Mouse (Mus musculus): ENCODE results near the gene Prlhr. TPM values are rescaled to one million over a fixed set of nuclear protein-coding genes. Genes with fewer than 3 reads are reported as not detected.

Gene Prlhr
- polyA plus RNA-seq, 1 experiment from 2014 or later, result not detected

DNA sequence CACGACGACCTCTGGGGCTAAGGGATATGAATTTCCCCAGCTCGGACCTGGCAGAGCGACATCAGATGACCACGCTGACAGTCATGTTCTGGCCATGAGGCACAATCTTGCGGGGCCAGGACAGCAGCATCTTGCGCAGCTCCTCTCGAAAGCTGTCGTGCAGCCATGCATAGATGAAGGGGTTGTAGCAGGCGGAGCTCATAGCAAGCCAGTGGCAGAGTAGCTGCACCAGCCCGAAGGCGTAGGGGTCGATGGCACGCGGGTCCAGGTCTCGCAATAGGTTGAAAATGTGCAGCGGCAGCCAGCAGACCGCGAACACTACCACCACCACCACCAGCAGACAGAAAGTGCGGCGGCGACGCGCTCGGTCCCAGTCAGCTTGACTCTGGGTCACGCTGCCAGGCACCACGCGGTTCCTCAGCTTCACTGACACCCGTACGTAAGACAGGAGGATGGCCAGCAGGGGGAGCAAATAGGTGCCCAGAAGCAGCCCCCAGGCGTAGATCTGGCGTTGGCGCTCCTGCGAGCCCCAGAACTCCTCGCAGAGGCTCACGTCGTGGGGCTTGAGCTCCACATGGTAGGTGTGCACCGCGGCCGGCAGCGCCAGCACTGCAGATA lies 1.0 kb downstream of the Prlhr start:
- H3K4me1 ChIP-seq (replicated peaks), result peaks cover 17% of the 10 kb centered on the region
- peak overlapping the region; percentile 35 for H3K4me3 ChIP-seq
- peak; percentile 64; the same call in 1 of the 2 replicates for ATAC-seq (ENCODE audit: insufficient number of reproducible peaks, low FRiP score)
- no peaks in the 10 kb centered on the region for H3K36me3 ChIP-seq
- H3K9me3 ChIP-seq (replicated peaks), result no peaks in the 10 kb centered on the region
- 4% methylated on average over 41 of the region's 41 CpGs for WGBS
- peaks cover 49% of the 10 kb centered on the region for H3K27me3 ChIP-seq (replicated peaks)
- H3K27ac ChIP-seq (ENCODE audit: poor library complexity, severe bottlenecking), result no peak overlapping the region
- H3K9ac ChIP-seq, result no peak overlapping the region
- H3K4me2 ChIP-seq, result peak overlapping the region; percentile 68

DNA sequence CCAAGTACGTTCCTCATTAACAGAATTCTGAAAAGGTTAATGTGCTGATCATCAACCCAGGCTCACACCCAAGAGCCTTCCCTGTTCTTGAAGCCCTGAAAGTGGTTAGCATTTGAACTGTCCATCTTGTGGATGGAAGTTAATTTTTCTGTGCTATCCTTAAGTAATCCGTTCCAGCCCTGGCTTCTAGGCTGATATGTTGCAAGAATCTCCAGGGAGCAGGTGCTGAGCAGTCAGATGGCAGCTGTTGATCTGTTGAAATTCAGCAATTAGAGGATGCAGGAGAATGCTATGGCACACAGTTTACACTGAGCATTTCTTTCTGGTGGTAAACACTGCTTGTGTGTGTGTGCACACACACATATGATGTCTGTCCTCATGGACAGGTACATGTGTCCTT lies 2.4 kb downstream of the Prlhr start:
- H3K36me3 ChIP-seq, result no peaks in the 10 kb centered on the region
- peaks cover 17% of the 10 kb centered on the region for H3K4me1 ChIP-seq (replicated peaks)
- H3K9me3 ChIP-seq (replicated peaks), result no peaks in the 10 kb centered on the region
- no peak overlapping the region for H3K4me2 ChIP-seq
- no peak overlapping the region for H3K27ac ChIP-seq (ENCODE audit: poor library complexity, severe bottlenecking)
- no peak overlapping the region for H3K9ac ChIP-seq
- ATAC-seq (ENCODE audit: insufficient number of reproducible peaks, low FRiP score), result no peak
- 66% methylated on average over 2 of the region's 2 CpGs for WGBS
- peaks cover 54% of the 10 kb centered on the region for H3K27me3 ChIP-seq (replicated peaks)
- H3K4me3 ChIP-seq, result no peak overlapping the region

DNA sequence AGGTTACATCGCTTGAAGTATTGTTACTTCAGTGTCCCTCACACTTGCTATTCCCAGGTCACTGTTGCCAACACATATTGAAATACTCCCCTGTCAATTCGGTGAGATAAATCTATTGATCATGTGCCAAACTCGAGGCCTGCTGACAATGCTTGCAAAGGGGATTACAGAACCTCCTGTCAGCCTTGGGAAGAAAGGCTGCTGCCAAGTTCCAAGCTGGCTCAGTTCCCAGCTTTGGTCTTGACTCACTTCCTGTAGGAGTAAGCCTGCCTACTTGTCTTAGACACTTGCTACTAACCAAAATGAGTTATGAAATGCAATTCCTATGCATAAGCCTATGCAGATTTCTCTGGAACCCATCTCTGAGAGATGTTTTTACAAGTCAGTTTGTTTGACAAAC lies 4.2 kb downstream of the Prlhr start:
- Histone ChIP-seq H3K27me3 (replicated peaks) (peaks cover 39% of the 10 kb centered on the region), H3K36me3 (no peaks in the 10 kb centered on the region), H3K27ac (ENCODE audit: poor library complexity, severe bottlenecking) (0 out of 2 replicates have a peak overlapping the region, but pooled peaks have one; percentile 26), H3K4me1 (replicated peaks) (peaks cover 17% of the 10 kb centered on the region), H3K4me2 (no peak overlapping the region), H3K4me3 (no peak overlapping the region), H3K9ac (no peak overlapping the region), H3K9me3 (replicated peaks) (no peaks in the 10 kb centered on the region)
- ATAC-seq (ENCODE audit: insufficient number of reproducible peaks, low FRiP score), result no peak
- WGBS, result 18% methylated on average over 3 of the region's 3 CpGs

DNA sequence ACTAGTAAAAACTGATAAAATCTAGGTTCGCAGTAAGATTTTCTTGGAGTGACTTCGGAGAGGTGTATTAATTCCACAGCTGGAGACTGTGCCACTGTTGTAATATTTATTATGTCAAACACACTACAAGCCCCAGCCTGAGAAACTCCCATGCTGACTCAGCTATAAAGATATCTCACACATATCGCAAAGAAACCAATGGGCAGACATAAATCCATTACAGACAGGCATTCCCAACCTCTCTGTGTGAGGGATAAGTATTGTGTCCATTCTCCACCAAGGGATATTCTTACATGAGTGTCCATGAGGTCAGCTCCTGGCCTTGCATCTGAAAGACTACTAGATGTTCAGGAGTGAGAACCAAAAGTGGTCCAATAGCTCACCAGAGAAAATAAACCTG lies 4.7 kb downstream of the Prlhr start:
- H3K4me3 ChIP-seq, result no peak overlapping the region
- no peaks in the 10 kb centered on the region for H3K36me3 ChIP-seq
- no peak for ATAC-seq (ENCODE audit: insufficient number of reproducible peaks, low FRiP score)
- H3K9me3 ChIP-seq (replicated peaks), result no peaks in the 10 kb centered on the region
- H3K4me2 ChIP-seq, result no peak overlapping the region
- H3K4me1 ChIP-seq (replicated peaks), result peaks cover 17% of the 10 kb centered on the region
- H3K27ac ChIP-seq (ENCODE audit: poor library complexity, severe bottlenecking), result no peak overlapping the region
- WGBS, result 68% methylated on average over 3 of the region's 3 CpGs
- no peak overlapping the region for H3K9ac ChIP-seq
- H3K27me3 ChIP-seq (replicated peaks), result peaks cover 35% of the 10 kb centered on the region

DNA sequence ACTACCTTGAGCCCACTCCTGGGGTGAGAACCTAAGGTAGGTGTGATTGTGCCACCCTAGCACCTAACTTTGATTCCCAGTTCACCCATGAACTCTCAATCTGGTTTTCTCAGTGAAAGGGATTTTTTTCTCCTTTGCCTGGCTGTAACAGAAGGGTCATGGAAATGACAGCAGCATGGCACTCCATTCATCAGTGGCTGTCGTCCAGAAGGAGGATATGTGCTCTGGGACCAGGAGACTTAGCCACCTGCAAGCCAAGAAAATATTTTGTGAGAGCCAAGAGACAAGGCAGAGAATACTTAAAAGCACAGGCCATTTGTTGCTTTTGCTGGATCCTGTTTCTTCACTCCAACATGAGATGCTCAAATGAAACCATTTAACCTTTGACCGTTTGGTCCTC lies 6.6 kb downstream of the Prlhr start:
- whole genome bisulfite sequencing, result 66% methylated on average over 2 of the region's 2 CpGs
- H3K27ac ChIP-seq (ENCODE audit: poor library complexity, severe bottlenecking), result no peak overlapping the region
- no peaks in the 10 kb centered on the region for H3K9me3 ChIP-seq (replicated peaks)
- no peak for ATAC-seq (ENCODE audit: insufficient number of reproducible peaks, low FRiP score)
- no peak overlapping the region for H3K4me3 ChIP-seq
- H3K36me3 ChIP-seq, result no peaks in the 10 kb centered on the region
- peaks cover 16% of the 10 kb centered on the region for H3K27me3 ChIP-seq (replicated peaks)
- H3K4me2 ChIP-seq, result no peak overlapping the region
- H3K9ac ChIP-seq, result no peak overlapping the region
- H3K4me1 ChIP-seq (replicated peaks), result peaks cover 6% of the 10 kb centered on the region; the same call in 1 of the 2 replicates

DNA sequence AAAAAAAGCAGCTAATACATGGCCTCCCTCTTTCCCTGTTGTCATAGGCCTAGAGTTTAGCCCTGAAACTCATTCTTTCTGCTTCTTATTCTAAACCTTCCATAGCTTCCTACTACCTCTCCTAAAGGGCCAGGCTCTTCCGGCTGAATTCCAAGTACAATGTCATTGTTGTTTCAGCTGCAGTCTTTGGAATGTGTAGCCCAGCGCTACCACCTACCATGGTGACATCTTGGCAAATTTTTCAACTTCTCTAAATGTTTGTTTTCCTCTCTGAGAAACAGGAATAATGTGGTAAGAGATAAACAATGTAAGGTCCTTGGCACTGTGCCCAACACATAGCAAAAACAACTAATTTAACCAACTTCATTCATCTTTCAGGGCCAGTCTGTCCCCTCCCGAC lies 8.4 kb downstream of the Prlhr start:
- Histone ChIP-seq H3K4me3 (no peak overlapping the region), H3K9me3 (replicated peaks) (no peaks in the 10 kb centered on the region), H3K27ac (ENCODE audit: poor library complexity, severe bottlenecking) (no peak overlapping the region)

DNA sequence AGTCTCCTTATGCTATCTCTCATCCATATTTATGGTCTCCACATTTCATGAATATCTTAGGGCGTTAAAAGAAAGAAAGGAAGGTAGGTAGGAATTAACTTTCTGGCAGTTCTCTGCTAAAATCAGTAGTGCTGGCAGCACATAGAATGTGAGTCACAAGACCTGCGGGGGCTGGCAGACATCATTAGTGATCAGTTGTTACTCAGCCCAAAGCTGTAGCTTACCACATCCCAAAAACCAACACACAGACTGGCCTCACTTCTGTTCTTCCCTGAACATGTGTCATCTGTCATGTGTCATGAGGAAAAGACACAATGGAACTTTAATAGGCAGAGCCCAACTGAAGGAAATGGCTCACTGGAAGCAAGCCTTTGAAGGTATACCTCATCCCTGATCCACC lies 9.0 kb downstream of the Prlhr start:
- ATAC-seq (ENCODE audit: insufficient number of reproducible peaks, low FRiP score), result no peak
- Histone ChIP-seq H3K4me2 (no peak overlapping the region), H3K27me3 (replicated peaks) (peaks cover 4% of the 10 kb centered on the region; the same call in 1 of the 2 replicates), H3K9ac (no peak overlapping the region), H3K27ac (ENCODE audit: poor library complexity, severe bottlenecking) (no peak overlapping the region), H3K9me3 (replicated peaks) (no peaks in the 10 kb centered on the region), H3K4me1 (replicated peaks) (peaks cover 6% of the 10 kb centered on the region; the same call in 1 of the 2 replicates), H3K36me3 (no peaks in the 10 kb centered on the region), H3K4me3 (no peak overlapping the region)
- whole genome bisulfite sequencing, result 79% methylated on average over 2 of the region's 2 CpGs

More for the DNA sequence above, 8.4 kb downstream of the Prlhr start:
- 51% methylated on average over 3 of the region's 3 CpGs for WGBS
- Histone ChIP-seq H3K4me1 (replicated peaks) (peaks cover 6% of the 10 kb centered on the region; the same call in 1 of the 2 replicates), H3K4me2 (no peak overlapping the region), H3K9ac (no peak overlapping the region), H3K36me3 (no peaks in the 10 kb centered on the region), H3K27me3 (replicated peaks) (peaks cover 4% of the 10 kb centered on the region; the same call in 1 of the 2 replicates)
- peak; percentile 39; the same call in 1 of the 2 replicates for ATAC-seq (ENCODE audit: insufficient number of reproducible peaks, low FRiP score)

DNA sequence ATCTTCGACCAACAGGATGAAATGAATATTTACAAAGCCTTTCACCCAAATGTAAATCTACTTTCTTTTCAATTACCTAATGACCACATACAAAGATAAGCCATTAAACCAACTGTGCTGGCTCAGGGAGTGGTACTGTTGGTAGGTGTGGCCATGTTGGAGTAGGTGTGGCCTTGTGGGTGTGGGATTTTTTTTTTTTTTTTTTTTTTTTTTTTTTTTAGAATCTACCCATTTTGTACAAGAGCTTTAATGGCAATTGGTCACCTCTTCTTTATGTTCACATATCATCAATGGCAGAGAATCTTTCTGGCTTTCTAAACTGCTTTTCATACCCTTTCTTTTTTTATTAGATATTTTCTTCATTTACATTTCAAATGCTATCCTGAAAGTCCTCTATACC lies 12.3 kb downstream of the Prlhr start:
- ATAC-seq (ENCODE audit: insufficient number of reproducible peaks, low FRiP score), result no peak
- 69% methylated on average over 1 of the region's 1 CpGs for WGBS
- Histone ChIP-seq H3K4me3 (no peak overlapping the region), H3K27me3 (replicated peaks) (no peaks in the 10 kb centered on the region), H3K9me3 (replicated peaks) (no peaks in the 10 kb centered on the region), H3K36me3 (no peaks in the 10 kb centered on the region), H3K27ac (ENCODE audit: poor library complexity, severe bottlenecking) (no peak overlapping the region), H3K4me1 (replicated peaks) (no peaks in the 10 kb centered on the region), H3K4me2 (no peak overlapping the region), H3K9ac (no peak overlapping the region)

DNA sequence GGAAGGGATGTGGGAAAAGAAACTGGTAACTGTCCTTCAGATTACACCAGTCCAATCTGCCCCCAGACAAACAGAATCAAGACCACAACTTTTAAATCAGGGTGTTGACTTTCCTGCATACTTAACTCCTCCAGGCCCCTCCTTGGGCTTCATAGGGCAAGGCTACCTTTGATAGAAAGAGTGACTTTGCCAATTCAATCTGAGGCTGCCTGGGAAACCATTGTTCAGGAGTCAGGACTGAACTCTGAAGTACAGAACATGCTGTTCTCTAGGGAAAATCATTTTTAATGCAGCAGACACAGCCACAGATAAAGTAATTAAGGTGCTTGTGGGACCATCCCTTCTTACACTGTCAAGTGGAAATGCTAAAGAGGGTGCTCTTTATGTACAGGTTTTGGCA lies 27.6 kb downstream of the Prlhr start:
- Histone ChIP-seq H3K36me3 (no peaks in the 10 kb centered on the region), H3K27me3 (replicated peaks) (no peaks in the 10 kb centered on the region), H3K9me3 (replicated peaks) (0 out of 2 replicates have a peak, but pooled peaks cover 4% of the 10 kb centered on the region), H3K9ac (no peak overlapping the region), H3K4me3 (no peak overlapping the region), H3K27ac (ENCODE audit: poor library complexity, severe bottlenecking) (no peak overlapping the region), H3K4me1 (replicated peaks) (no peaks in the 10 kb centered on the region), H3K4me2 (no peak overlapping the region)
- ATAC-seq (ENCODE audit: insufficient number of reproducible peaks, low FRiP score), result no peak

DNA sequence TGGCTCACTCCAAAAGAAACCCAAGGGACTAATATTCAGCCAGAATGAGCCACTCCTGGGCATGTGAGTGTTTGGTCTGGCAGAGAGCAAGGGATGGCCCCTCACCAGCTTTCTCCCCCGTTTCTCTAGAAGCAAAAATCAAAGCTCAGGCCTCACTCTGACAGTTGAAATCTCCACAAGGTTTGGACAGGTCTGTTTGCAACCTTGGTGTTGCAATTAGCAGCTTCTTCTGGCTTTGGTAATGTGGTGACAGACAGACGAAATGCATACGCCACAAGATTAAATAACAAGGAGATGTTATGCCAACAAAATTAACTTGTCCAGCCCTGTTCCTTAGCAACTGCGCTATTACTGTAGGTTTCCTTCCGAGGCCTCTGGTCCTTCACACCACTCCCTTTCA lies 28.0 kb downstream of the Prlhr start:
- no peak overlapping the region for H3K9ac ChIP-seq
- 42% methylated on average over 5 of the region's 5 CpGs for WGBS

DNA sequence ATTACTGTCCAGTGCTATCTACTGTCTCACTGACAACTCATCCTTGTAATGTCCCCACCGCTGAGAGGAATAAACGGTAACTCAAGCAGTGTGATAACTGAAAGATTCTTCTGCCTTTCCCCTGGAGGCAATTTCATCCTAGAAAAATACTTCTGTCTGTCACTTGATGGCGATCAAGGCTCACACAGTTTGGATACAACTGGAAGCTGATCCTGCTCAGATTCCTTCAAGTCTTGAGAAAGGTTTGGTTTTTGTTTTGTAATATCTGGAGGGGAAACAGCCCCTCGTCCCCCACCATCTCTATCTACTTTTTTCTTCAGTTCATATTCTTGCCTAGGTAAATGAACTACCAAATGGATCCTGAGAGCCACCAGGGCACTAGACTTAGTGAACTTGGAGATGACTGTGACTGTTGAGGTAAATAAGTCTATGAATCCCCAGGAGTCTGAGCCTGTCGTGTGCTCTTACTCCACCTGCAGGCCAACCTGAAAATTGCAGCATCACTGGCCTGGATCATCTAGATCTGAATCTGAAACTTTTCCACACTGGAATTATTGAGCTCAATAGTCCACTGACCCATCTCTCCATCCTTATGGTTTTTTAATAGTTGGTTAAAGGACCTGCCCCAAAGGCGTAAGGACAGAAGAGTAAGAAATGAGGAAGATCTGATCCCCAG lies 30.4 kb downstream of the Prlhr start:
- Histone ChIP-seq H3K4me1 (replicated peaks) (no peaks in the 10 kb centered on the region), H3K9ac (no peak overlapping the region), H3K4me2 (no peak overlapping the region), H3K9me3 (replicated peaks) (0 out of 2 replicates have a peak, but pooled peaks cover 4% of the 10 kb centered on the region), H3K36me3 (no peaks in the 10 kb centered on the region), H3K27me3 (replicated peaks) (no peaks in the 10 kb centered on the region), H3K4me3 (no peak overlapping the region), H3K27ac (ENCODE audit: poor library complexity, severe bottlenecking) (no peak overlapping the region)
- WGBS, result 50% methylated on average over 6 of the region's 6 CpGs
- ATAC-seq (ENCODE audit: insufficient number of reproducible peaks, low FRiP score), result no peak

More for the DNA sequence above, 28.0 kb downstream of the Prlhr start:
- no peak overlapping the region for H3K4me3 ChIP-seq
- no peak for ATAC-seq (ENCODE audit: insufficient number of reproducible peaks, low FRiP score)
- H3K36me3 ChIP-seq, result no peaks in the 10 kb centered on the region
- H3K4me1 ChIP-seq (replicated peaks), result no peaks in the 10 kb centered on the region
- no peaks in the 10 kb centered on the region for H3K27me3 ChIP-seq (replicated peaks)
- H3K9me3 ChIP-seq (replicated peaks), result 0 out of 2 replicates have a peak, but pooled peaks cover 4% of the 10 kb centered on the region
- no peak overlapping the region for H3K4me2 ChIP-seq
- H3K27ac ChIP-seq (ENCODE audit: poor library complexity, severe bottlenecking), result no peak overlapping the region

Data from heart, embryonic 12.5 days (tissue).